Comparison of ENCODE assay signal across 8 mouse cellular contexts in the genomic region with DNA sequence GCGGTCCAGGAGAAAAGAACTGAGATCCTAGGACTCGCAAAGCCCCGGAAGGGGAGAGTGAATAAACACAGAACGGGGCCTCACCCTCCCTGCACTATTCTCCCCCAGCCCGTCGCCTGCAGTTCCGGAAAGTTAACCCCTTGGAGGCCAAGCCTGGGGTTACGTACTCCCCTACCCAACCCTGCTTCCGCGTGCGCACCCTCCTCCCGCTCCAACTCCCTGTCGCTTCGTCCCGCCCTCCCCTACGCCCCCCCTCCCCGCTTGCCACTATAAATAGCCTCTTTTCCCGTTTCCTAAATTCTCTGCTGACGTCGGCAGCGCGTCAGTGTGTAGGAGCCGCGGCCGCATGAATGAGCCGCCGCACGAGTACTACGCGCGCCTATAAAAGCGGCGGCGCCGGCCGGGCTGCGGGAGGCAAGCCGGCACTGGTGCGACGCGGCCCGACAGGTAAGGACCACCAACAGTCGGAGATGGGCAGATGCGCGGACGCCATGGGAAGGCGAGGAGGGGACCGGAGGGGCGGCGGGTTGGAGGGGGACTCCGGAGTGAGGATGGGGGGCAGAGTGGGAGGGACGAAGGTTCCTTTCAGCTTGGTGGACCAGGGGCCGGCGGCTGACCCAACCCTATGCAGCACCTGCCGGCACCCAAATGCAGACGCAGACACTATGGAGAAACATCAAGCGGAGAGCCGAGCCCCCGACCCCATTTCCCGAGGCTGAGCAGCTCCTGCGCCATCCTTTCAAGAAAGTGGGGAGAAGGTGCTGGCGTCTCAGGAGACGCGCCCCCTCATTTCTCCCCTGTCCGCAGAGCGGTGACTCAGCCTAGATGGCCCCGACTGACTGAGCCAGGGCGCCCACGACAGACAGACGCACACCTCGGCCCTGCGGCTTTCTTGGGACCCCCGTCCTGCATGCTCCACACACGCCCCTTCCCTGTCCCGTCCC. TPM values are rescaled to one million over a fixed set of nuclear protein-coding genes. Genes with fewer than 3 reads are reported as not detected.
DNase-seq lines count a peak whose midpoint lies in the region; ATAC-seq and TF ChIP-seq lines count a peak whose summit lies in the region.

No protein-coding gene starts in this region.

- peak overlapping the region; percentile 92 for H3K4me2 ChIP-seq in forebrain, postnatal 0 days (ENCODE audit: low read depth)
- H3K4me2 ChIP-seq in limb, embryonic 11.5 days (ENCODE audit: low read depth, severe bottlenecking) = peak overlapping the region; percentile 54
- peak overlapping the region; percentile 91 for H3K4me2 ChIP-seq in neural tube, embryonic 13.5 days

- peaks cover 4% of the 10 kb centered on the region for H3K79me2 ChIP-seq in C2C12 (ENCODE audit: control insufficient read depth, insufficient read depth)

- H3ac ChIP-seq in C2C12 (ENCODE audit: control insufficient read depth, insufficient read length, low read depth) = peak overlapping the region; percentile 46

- H3K9ac ChIP-seq in forebrain, postnatal 0 days = peak overlapping the region; percentile 74
- no peak overlapping the region for H3K9ac ChIP-seq in limb, embryonic 11.5 days (ENCODE audit: low read length)
- peak overlapping the region; percentile 74 for H3K9ac ChIP-seq in neural tube, embryonic 13.5 days

- no peak for TF ChIP-seq CTCF in C2C12 (IDR thresholded peaks at IDR 0.05; ENCODE audit: control insufficient read depth, insufficient read depth, insufficient read length)
- no peak for TF ChIP-seq CTCF in forebrain, postnatal 0 days (IDR thresholded peaks at IDR 0.05; ENCODE audit: low read depth)

- H3K4me1 ChIP-seq in forebrain, postnatal 0 days (ENCODE audit: insufficient read depth) = 0 out of 2 replicates have a peak, but pooled peaks cover 4% of the 10 kb centered on the region
- H3K4me1 ChIP-seq in limb, embryonic 11.5 days (ENCODE audit: control insufficient read depth, insufficient read depth, low read length) = peaks cover 32% of the 10 kb centered on the region
- H3K4me1 ChIP-seq in neural tube, embryonic 13.5 days (replicated peaks) = peaks cover 65% of the 10 kb centered on the region

- H3K27me3 ChIP-seq in C2C12 (ENCODE audit: control insufficient read depth, insufficient read depth, insufficient read length) = no peaks in the 10 kb centered on the region
- peaks cover 18% of the 10 kb centered on the region for H3K27me3 ChIP-seq in forebrain, postnatal 0 days (ENCODE audit: insufficient read depth, low read length)
- peaks cover 60% of the 10 kb centered on the region for H3K27me3 ChIP-seq in limb, embryonic 11.5 days (ENCODE audit: control insufficient read depth, insufficient read depth, low read length)
- H3K27me3 ChIP-seq in neural tube, embryonic 13.5 days = peaks cover 56% of the 10 kb centered on the region

- peak overlapping the region; percentile 75; the same call in 1 of the 2 replicates for H3K27ac ChIP-seq in forebrain, postnatal 0 days (ENCODE audit: low read depth, low read length)
- H3K27ac ChIP-seq in limb, embryonic 11.5 days (replicated peaks; ENCODE audit: low read depth, low read length) = no peak overlapping the region
- H3K27ac ChIP-seq in neural tube, embryonic 13.5 days (replicated peaks) = peak overlapping the region; percentile 89

- H3K9me3 ChIP-seq in forebrain, postnatal 0 days (ENCODE audit: low read length) = no peaks in the 10 kb centered on the region
- no peaks in the 10 kb centered on the region for H3K9me3 ChIP-seq in limb, embryonic 11.5 days (ENCODE audit: control insufficient read depth, low read length)
- H3K9me3 ChIP-seq in neural tube, embryonic 13.5 days = no peaks in the 10 kb centered on the region

- peak overlapping the region; percentile 34 for H3K4me3 ChIP-seq in C2C12 (ENCODE audit: insufficient read depth, poor library complexity, severe bottlenecking)
- peak overlapping the region; percentile 78 for H3K4me3 ChIP-seq in forebrain, postnatal 0 days (ENCODE audit: low read depth, low read length)
- H3K4me3 ChIP-seq in limb, embryonic 11.5 days (ENCODE audit: low read depth, low read length) = peak overlapping the region; percentile 54
- H3K4me3 ChIP-seq in neural tube, embryonic 13.5 days = peak overlapping the region; percentile 69

- peak; percentile 7 for DNase-seq in gastrocnemius, postnatal 25 days
- DNase-seq in gastrocnemius, adult 18-20 months (ENCODE audit: low spot score) = no peak
- peak; percentile 74 for DNase-seq in brain, embryonic 18.5 days (ENCODE audit: low read depth, low spot score)
- DNase-seq in forebrain, postnatal 0 days = peak; percentile 88
- DNase-seq in limb, embryonic 11.5 days (ENCODE audit: low spot score) = peak; percentile 49
- no peak for DNase-seq in urinary bladder, postnatal 14 days (ENCODE audit: low spot score)

- H3K36me3 ChIP-seq in C2C12 (ENCODE audit: control insufficient read depth, insufficient read depth) = peaks cover 7% of the 10 kb centered on the region
- 0 out of 2 replicates have a peak, but pooled peaks cover 7% of the 10 kb centered on the region for H3K36me3 ChIP-seq in forebrain, postnatal 0 days (ENCODE audit: insufficient read depth)
- 0 out of 2 replicates have a peak, but pooled peaks cover 2% of the 10 kb centered on the region for H3K36me3 ChIP-seq in limb, embryonic 11.5 days (ENCODE audit: control insufficient read depth, insufficient read depth, low read length)
- peaks cover 16% of the 10 kb centered on the region for H3K36me3 ChIP-seq in neural tube, embryonic 13.5 days

- peak; percentile 15 for ATAC-seq in forebrain, postnatal 0 days
- no peak for ATAC-seq in limb, embryonic 11.5 days (ENCODE audit: insufficient number of reproducible peaks, low FRiP score, low TSS enrichment, low read depth)
- ATAC-seq in neural tube, embryonic 13.5 days (ENCODE audit: low read depth) = no peak; the same call in 1 of the 2 replicates

- 2% methylated on average over 71 of the region's 75 CpGs for WGBS in forebrain, postnatal 0 days
- 1% methylated on average over 74 of the region's 75 CpGs for WGBS in limb, embryonic 11.5 days
- WGBS in neural tube, embryonic 13.5 days = under 1% methylated on average over 75 of the region's 75 CpGs

- peaks cover 1% of the 10 kb centered on the region for H3K79me3 ChIP-seq in C2C12 (ENCODE audit: low read depth)

TF ChIP-seq in C2C12, 6 proteins besides CTCF, POLR2A, EP300 and RAD21:
- TF ChIP-seq MYOD1 (IDR thresholded peaks at IDR 0.05; ENCODE audit: control insufficient read depth, insufficient read length, low read depth) (no peak), USF1 (IDR thresholded peaks at IDR 0.05; ENCODE audit: low read depth) (no peak), MAX (IDR thresholded peaks at IDR 0.05) (no peak), FOSL1 (IDR thresholded peaks at IDR 0.05; ENCODE audit: insufficient read depth, low read length, poor library complexity, severe bottlenecking) (no peak), MYOG (IDR thresholded peaks at IDR 0.05; ENCODE audit: control insufficient read depth, extremely low read depth, insufficient read length) (no peak), CEBPB (IDR thresholded peaks at IDR 0.05; ENCODE audit: low read depth) (no peak)

RNA-seq across cellular contexts. Expression of gene Hic1, which starts 3.1 kb away (rescaled TPM):
- total RNA-seq in gastrocnemius, postnatal 25 days (2021) = 1 to 10 TPM; 5.7 to 5.9 TPM
- 1 to 10 TPM; 1.8 to 6.6 TPM for total RNA-seq in gastrocnemius, adult 18-20 months (2021)
- 0.02 TPM for polyA plus RNA-seq in C2C12 (2012; fragmentation: generic; extraction: Trizol)
- total RNA-seq in forebrain, postnatal 0 days (2014; rRNA removed) = 4.2 and 4.5 TPM in 2 replicates
- 1.7 TPM in 2 replicates for polyA plus RNA-seq in forebrain, postnatal 0 days (2015; fragmentation: Nextera tagmentation; extraction: Ambion mirVana)
- polyA plus RNA-seq in limb, embryonic 11.5 days (2014; fragmentation: Nextera tagmentation; extraction: Ambion mirVana) = 4.1 and 4.5 TPM in 2 replicates
- 7.4 and 9.2 TPM in 2 replicates for polyA plus RNA-seq in neural tube, embryonic 13.5 days (2015; fragmentation: Nextera tagmentation; extraction: Ambion mirVana)

RNA-seq across cellular contexts. Expression of gene Ovca2, which starts 6.2 kb away (rescaled TPM):
- total RNA-seq in gastrocnemius, postnatal 25 days (2021) = 1 to 10 TPM; 2.8 to 3.3 TPM
- 1 to 10 TPM; 2.5 to 2.8 TPM for total RNA-seq in gastrocnemius, adult 18-20 months (2021)
- polyA plus RNA-seq in C2C12 (2012; fragmentation: generic; extraction: Trizol) = 19.3 TPM
- 15.5 and 19.6 TPM in 2 replicates for total RNA-seq in forebrain, postnatal 0 days (2014; rRNA removed)
- 11.5 and 16.3 TPM in 2 replicates for polyA plus RNA-seq in forebrain, postnatal 0 days (2015; fragmentation: Nextera tagmentation; extraction: Ambion mirVana)
- polyA plus RNA-seq in limb, embryonic 11.5 days (2014; fragmentation: Nextera tagmentation; extraction: Ambion mirVana) = 38.2 and 39.8 TPM in 2 replicates
- 18.6 and 20.5 TPM in 2 replicates for polyA plus RNA-seq in neural tube, embryonic 13.5 days (2015; fragmentation: Nextera tagmentation; extraction: Ambion mirVana)

RNA-seq across cellular contexts. Expression of gene Dph1, which starts 18.6 kb away (rescaled TPM):
- 1 to 10 TPM; 5.6 to 5.8 TPM for total RNA-seq in gastrocnemius, postnatal 25 days (2021)
- total RNA-seq in gastrocnemius, adult 18-20 months (2021) = 1 to 10 TPM; 4.6 to 5.6 TPM
- 19.6 TPM for polyA plus RNA-seq in C2C12 (2012; fragmentation: generic; extraction: Trizol)
- total RNA-seq in forebrain, postnatal 0 days (2014; rRNA removed) = 19.5 and 21.0 TPM in 2 replicates
- polyA plus RNA-seq in forebrain, postnatal 0 days (2015; fragmentation: Nextera tagmentation; extraction: Ambion mirVana) = 12.7 and 13.8 TPM in 2 replicates
- 24.1 and 25.5 TPM in 2 replicates for polyA plus RNA-seq in limb, embryonic 11.5 days (2014; fragmentation: Nextera tagmentation; extraction: Ambion mirVana)
- polyA plus RNA-seq in neural tube, embryonic 13.5 days (2015; fragmentation: Nextera tagmentation; extraction: Ambion mirVana) = 13.7 and 15.0 TPM in 2 replicates

RNA-seq across cellular contexts. Expression of gene Rtn4rl1, which starts 21.2 kb away (rescaled TPM):
- total RNA-seq in gastrocnemius, postnatal 25 days (2021) = 1 to 10 TPM in 1 of 2 experiments, under 1 TPM in 1; 1.00 to 1.7 TPM
- 1 to 10 TPM in 1 of 2 experiments, under 1 TPM in 1; 0.96 to 1.1 TPM for total RNA-seq in gastrocnemius, adult 18-20 months (2021)
- 0.40 TPM for polyA plus RNA-seq in C2C12 (2012; fragmentation: generic; extraction: Trizol)
- total RNA-seq in forebrain, postnatal 0 days (2014; rRNA removed) = 10.6 and 11.0 TPM in 2 replicates
- polyA plus RNA-seq in forebrain, postnatal 0 days (2015; fragmentation: Nextera tagmentation; extraction: Ambion mirVana) = 11.9 and 15.6 TPM in 2 replicates
- 0.75 and 0.78 TPM in 2 replicates for polyA plus RNA-seq in limb, embryonic 11.5 days (2014; fragmentation: Nextera tagmentation; extraction: Ambion mirVana)
- 12.4 and 16.5 TPM in 2 replicates for polyA plus RNA-seq in neural tube, embryonic 13.5 days (2015; fragmentation: Nextera tagmentation; extraction: Ambion mirVana)

Comparison
In these comparisons a context has a peak if more than half of its experiments do, and no peak if none do; other contexts are left out.
1. DNase-seq: peak in gastrocnemius, postnatal 25 days (single experiment), brain, embryonic 18.5 days (single experiment), forebrain, postnatal 0 days (single experiment) and limb, embryonic 11.5 days (single experiment); none in gastrocnemius, adult 18-20 months (single experiment) and urinary bladder, postnatal 14 days (single experiment).
2. Peak in every context shown above with its lines, with median percentiles within 50 percentile points of each other: H3K4me3 ChIP-seq and H3K4me2 ChIP-seq.